Mouse (Mus musculus) cerebellum, adult 2 months (tissue): ENCODE measurements around the gene Cep78.

ENCODE experiments used
- CTCF ChIP-seq: fragments of 200-500 bp; IDR thresholded peaks from 2 replicates; pipeline ENCODE4 v1.5.1; 2011; ENCODE audit warnings: low read depth, mild to moderate bottlenecking, control low read depth, low read length, moderate library complexity, borderline replicate concordance; ENCODE audit not compliant: insufficient read depth
- POLR2A ChIP-seq: fragments of 200-500 bp; IDR thresholded peaks from 2 replicates; pipeline ENCODE4 v1.6.1; 2011; ENCODE audit warnings: low read length, control low read depth, borderline replicate concordance; ENCODE audit not compliant: insufficient read depth

DNA sequence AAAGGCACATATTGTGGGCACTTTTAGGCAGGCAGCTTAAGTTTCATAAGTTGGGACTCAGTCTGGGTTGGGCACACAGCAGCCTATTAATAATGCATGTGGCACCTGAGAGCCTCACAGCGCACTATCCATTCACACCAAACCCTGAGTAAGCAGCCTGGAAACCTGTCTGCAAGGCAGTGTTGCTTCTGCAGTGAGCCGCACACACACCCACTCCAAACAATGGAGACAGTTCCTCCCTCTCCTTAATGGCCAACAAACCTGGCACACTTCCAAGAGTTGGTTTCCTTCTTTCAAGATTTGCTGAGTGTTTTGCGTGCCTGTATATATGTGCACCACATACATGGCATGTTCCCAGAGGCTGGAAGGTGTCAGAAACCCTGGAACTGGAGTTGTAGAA is 34.6 kb downstream of the Cep78 start:
- TF ChIP-seq POLR2A (no peak), CTCF (no peak)
